Comparison of ENCODE assay signal across 15 mouse cellular contexts in the genomic region with DNA sequence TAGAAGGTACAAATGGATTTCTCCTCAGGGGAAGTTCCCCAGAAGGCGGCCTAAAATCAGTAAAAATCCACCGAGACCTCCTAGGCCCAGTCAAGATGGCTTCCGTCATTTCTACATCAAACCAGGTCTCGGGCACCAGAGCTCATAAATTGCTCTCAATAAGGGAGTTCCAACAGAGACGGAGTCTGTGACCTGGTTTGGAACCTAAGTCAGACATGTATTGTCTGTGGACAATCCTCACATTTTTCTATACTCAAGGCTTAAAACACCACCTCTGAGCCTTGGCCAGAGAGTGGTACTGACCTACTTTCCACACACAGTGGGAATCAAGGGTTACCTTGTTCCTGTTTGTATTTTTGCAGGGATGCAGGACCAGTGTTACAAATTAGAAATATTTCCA. TPM values are rescaled to one million over a fixed set of nuclear protein-coding genes. Genes with fewer than 3 reads are reported as not detected.
A peak's percentile ranks its signal among the peaks of the same experiment; 100 is the strongest.
DNase-seq lines count a peak whose midpoint lies in the region; ATAC-seq and TF ChIP-seq lines count a peak whose summit lies in the region.
"Had no signal": no experiment of that assay in that cellular context is flagged by ENCODE, and none has a peak within 500 bp of the region (broad histone marks: within the 10 kb centered on the region; RNA-seq: fewer than 3 reads in every experiment).

No protein-coding gene starts in this region.

- TF ChIP-seq EP300 in heart, postnatal 0 days (IDR thresholded peaks at IDR 0.05; ENCODE audit: low read depth) = no peak

- no peak overlapping the region for H3K9ac ChIP-seq in heart, postnatal 0 days (replicated peaks; ENCODE audit: low read depth, low read length)
- peak overlapping the region; percentile 96 for H3K9ac ChIP-seq in forebrain, embryonic 14.5 days (ENCODE audit: low read length)

- H3K27me3 ChIP-seq in heart, postnatal 0 days (ENCODE audit: control insufficient read depth, insufficient read depth, low read length) = no peaks in the 10 kb centered on the region
- H3K27me3 ChIP-seq in forebrain, embryonic 14.5 days (replicated peaks; ENCODE audit: control insufficient read depth, insufficient read depth, low read length) = no peaks in the 10 kb centered on the region
- no peaks in the 10 kb centered on the region for H3K27me3 ChIP-seq in midbrain, embryonic 10.5 days (ENCODE audit: low read depth, poor library complexity, severe bottlenecking)
- H3K27me3 ChIP-seq: CH12.LX had no signal

- no peak for ATAC-seq in heart, postnatal 0 days (ENCODE audit: insufficient read depth, low read depth)
- ATAC-seq in forebrain, embryonic 14.5 days = no peak
- ATAC-seq: activated CD4-positive, CD25-positive, alpha-beta regulatory T cell, adult 4 months had no signal

- H3K36me3 ChIP-seq in heart, postnatal 0 days (replicated peaks; ENCODE audit: control insufficient read depth, insufficient read depth, low read length) = peaks cover 16% of the 10 kb centered on the region
- peaks cover 17% of the 10 kb centered on the region for H3K36me3 ChIP-seq in forebrain, embryonic 14.5 days (ENCODE audit: control insufficient read depth, insufficient read depth, low read length)
- peaks cover 18% of the 10 kb centered on the region for H3K36me3 ChIP-seq in midbrain, embryonic 10.5 days

- H3K4me3 ChIP-seq in heart, postnatal 0 days (ENCODE audit: low read depth, low read length) = no peak overlapping the region
- H3K4me3 ChIP-seq in forebrain, embryonic 14.5 days (ENCODE audit: low read depth, low read length) = peak overlapping the region; percentile 64
- H3K4me3 ChIP-seq in midbrain, embryonic 10.5 days = peak overlapping the region; percentile 85

- H3K4me2 ChIP-seq in heart, postnatal 0 days (ENCODE audit: low read depth, low read length) = no peak overlapping the region
- peak overlapping the region; percentile 63 for H3K4me2 ChIP-seq in forebrain, embryonic 14.5 days (ENCODE audit: low read length)

- WGBS in heart, postnatal 0 days = 85% methylated on average over 5 of the region's 5 CpGs
- WGBS in forebrain, embryonic 14.5 days = 31% methylated on average over 5 of the region's 5 CpGs
- 62% methylated on average over 5 of the region's 5 CpGs for WGBS in midbrain, embryonic 10.5 days

- H3K27ac ChIP-seq in heart, postnatal 0 days (ENCODE audit: low read depth) = peak overlapping the region; percentile 99; the same call in 1 of the 2 replicates
- peak overlapping the region; percentile 99 for H3K27ac ChIP-seq in forebrain, embryonic 14.5 days (ENCODE audit: low read depth, low read length)
- peak overlapping the region; percentile 100 for H3K27ac ChIP-seq in midbrain, embryonic 10.5 days (replicated peaks)

- H3K9me3 ChIP-seq in heart, postnatal 0 days (replicated peaks; ENCODE audit: control insufficient read depth, low read length) = no peaks in the 10 kb centered on the region
- H3K9me3 ChIP-seq in forebrain, embryonic 14.5 days (replicated peaks; ENCODE audit: control insufficient read depth, low read length) = no peaks in the 10 kb centered on the region
- H3K9me3 ChIP-seq in midbrain, embryonic 10.5 days (replicated peaks) = no peaks in the 10 kb centered on the region

- H3K4me1 ChIP-seq in heart, postnatal 0 days (ENCODE audit: control insufficient read depth, insufficient read depth) = peaks cover 32% of the 10 kb centered on the region
- peaks cover 50% of the 10 kb centered on the region for H3K4me1 ChIP-seq in forebrain, embryonic 14.5 days (ENCODE audit: control insufficient read depth, insufficient read depth, low read length)
- H3K4me1 ChIP-seq in midbrain, embryonic 10.5 days = peaks cover 85% of the 10 kb centered on the region

- DNase-seq in heart, postnatal 0 days (ENCODE audit: low spot score) = no peak
- DNase-seq in heart, postnatal 4 days = no peak
- peak; percentile 10 to 56 for DNase-seq in cerebellum, postnatal 36 days
- no peak for DNase-seq in forebrain, embryonic 14.5 days (ENCODE audit: low spot score)
- DNase-seq in midbrain, embryonic 10.5 days (ENCODE audit: low spot score) = peak; percentile 13
- DNase-seq in thymus, postnatal 10 days (ENCODE audit: low spot score in 2 of 2) = no peak
- DNase-seq in right cerebral cortex, postnatal 36 days (ENCODE audit: low spot score in 2 of 2) = no peak
- no peak for DNase-seq in gastrocnemius, postnatal 4 days (ENCODE audit: low spot score in 2 of 2)
- DNase-seq: kidney, postnatal 4 days had no signal

- no peak for TF ChIP-seq CTCF in heart, postnatal 0 days (IDR thresholded peaks at IDR 0.05; ENCODE audit: low read depth)

RNA-seq across cellular contexts. Expression of gene Tmem253, which starts 2.9 kb away (rescaled TPM):
- 0.57 TPM in 1 of 2 replicates, not detected in the other for total RNA-seq in heart, postnatal 0 days (2014; rRNA removed; ENCODE audit: low replicate concordance)
- polyA plus RNA-seq in heart, postnatal 0 days (2015; fragmentation: Nextera tagmentation; extraction: Ambion mirVana) = 0.18 and 1.0 TPM in 2 replicates
- 1 to 10 TPM; 1.4 to 1.8 TPM for total RNA-seq in heart, postnatal 4 days (2021)
- polyA plus RNA-seq in forebrain, embryonic 14.5 days (2014; fragmentation: Nextera tagmentation; extraction: Ambion mirVana) = 0.46 and 0.56 TPM in 2 replicates
- 0.67 and 1.2 TPM in 2 replicates for polyA plus RNA-seq in midbrain, embryonic 10.5 days (2016; fragmentation: Nextera tagmentation; extraction: Ambion mirVana)
- 1 to 10 TPM; 1.1 to 2.8 TPM for total RNA-seq in gastrocnemius, postnatal 4 days (2021)

RNA-seq across cellular contexts. Expression of gene Zfp219, which starts 8.0 kb away (rescaled TPM):
- total RNA-seq in heart, postnatal 0 days (2014; rRNA removed; ENCODE audit: low replicate concordance) = 41.2 and 51.6 TPM in 2 replicates
- 12.7 and 13.9 TPM in 2 replicates for polyA plus RNA-seq in heart, postnatal 0 days (2015; fragmentation: Nextera tagmentation; extraction: Ambion mirVana)
- 10 to 100 TPM; 37.5 to 42.0 TPM for total RNA-seq in heart, postnatal 4 days (2021)
- 41.0 and 42.0 TPM in 2 replicates for polyA plus RNA-seq in forebrain, embryonic 14.5 days (2014; fragmentation: Nextera tagmentation; extraction: Ambion mirVana)
- 89.4 and 96.6 TPM in 2 replicates for polyA plus RNA-seq in midbrain, embryonic 10.5 days (2016; fragmentation: Nextera tagmentation; extraction: Ambion mirVana)
- total RNA-seq in gastrocnemius, postnatal 4 days (2021) = 10 to 100 TPM; 28.3 to 29.7 TPM

RNA-seq across cellular contexts. Expression of gene Arhgef40, which starts 28.0 kb away (rescaled TPM):
- 35.4 and 36.4 TPM in 2 replicates for total RNA-seq in heart, postnatal 0 days (2014; rRNA removed; ENCODE audit: low replicate concordance)
- 26.9 and 27.6 TPM in 2 replicates for polyA plus RNA-seq in heart, postnatal 0 days (2015; fragmentation: Nextera tagmentation; extraction: Ambion mirVana)
- 10 to 100 TPM; 64.6 to 65.6 TPM for total RNA-seq in heart, postnatal 4 days (2021)
- polyA plus RNA-seq in forebrain, embryonic 14.5 days (2014; fragmentation: Nextera tagmentation; extraction: Ambion mirVana) = 49.5 and 51.1 TPM in 2 replicates
- 85.4 and 99.8 TPM in 2 replicates for polyA plus RNA-seq in midbrain, embryonic 10.5 days (2016; fragmentation: Nextera tagmentation; extraction: Ambion mirVana)
- 10 to 100 TPM; 90.4 to 92.7 TPM for total RNA-seq in gastrocnemius, postnatal 4 days (2021)
- polyA plus RNA-seq: activated CD4-positive, CD25-positive, alpha-beta regulatory T cell, adult 4 months had no signal

RNA-seq across cellular contexts. Expression of gene Olfr221, which starts 29.7 kb away (rescaled TPM):
- not detected in 2 replicates for total RNA-seq in heart, postnatal 0 days (2014; rRNA removed; ENCODE audit: low replicate concordance)
- not detected in 2 replicates for polyA plus RNA-seq in heart, postnatal 0 days (2015; fragmentation: Nextera tagmentation; extraction: Ambion mirVana)
- total RNA-seq in heart, postnatal 4 days (2021) = not detected
- polyA plus RNA-seq in forebrain, embryonic 14.5 days (2014; fragmentation: Nextera tagmentation; extraction: Ambion mirVana) = not detected in 2 replicates
- not detected in 2 replicates for polyA plus RNA-seq in midbrain, embryonic 10.5 days (2016; fragmentation: Nextera tagmentation; extraction: Ambion mirVana)
- not detected for total RNA-seq in gastrocnemius, postnatal 4 days (2021)
- total RNA-seq: CH12.LX had no signal
- polyA plus RNA-seq: activated CD4-positive, CD25-positive, alpha-beta regulatory T cell, adult 4 months; gonadal fat pad, adult 2 months; liver, embryonic 16.5 days; spleen, adult 2 months; urinary bladder, adult 2 months had no signal

Comparison
In these comparisons a context has a peak if more than half of its experiments do, and no peak if none do; other contexts are left out.
1. DNase-seq: peak in cerebellum, postnatal 36 days (2 of 2) and midbrain, embryonic 10.5 days (single experiment); none in heart, postnatal 0 days (single experiment), heart, postnatal 4 days (single experiment), forebrain, embryonic 14.5 days (single experiment), thymus, postnatal 10 days (0 of 2), right cerebral cortex, postnatal 36 days (0 of 2) and gastrocnemius, postnatal 4 days (0 of 2).
2. Peak in every context shown above with its lines, with median percentiles within 50 percentile points of each other: H3K27ac ChIP-seq.